Mouse (Mus musculus) left cerebral cortex, adult 2 months (tissue): ENCODE data around the gene Wfdc15b. TPM values are rescaled to one million over a fixed set of nuclear protein-coding genes. Genes with fewer than 3 reads are reported as not detected.

Experiments
- DNase-seq, 2 experiments: peaks; one replicate each; pipeline ENCODE4 v3.0.0; 2021 to 2022; ENCODE audit warnings: low spot score in 2 of 2, mixed read lengths in 1 of 2; ENCODE audit errors: extremely low spot score in 1 of 2
- H3K27ac ChIP-seq: fragments of 200-600 bp; 2 replicates; pipeline ENCODE4 v1.8.1; 2022
- H3K4me3 ChIP-seq: fragments of 200-600 bp; 2 replicates; pipeline ENCODE4 v1.8.1; 2022
- CTCF ChIP-seq: fragments of 200-600 bp; IDR thresholded peaks from 2 replicates; pipeline ENCODE4 v1.8.1; 2022; ENCODE audit warnings: antibody characterized with exemption, mild to moderate bottlenecking, moderate library complexity
- intact Hi-C: fragments of 180-260 bp; cut with DNase I; formaldehyde crosslinking; loops from one replicate; pipeline ENCODE4 v1.15.1; 2025
- total RNA-seq, 2 experiments: library from RNA; stranded (reverse); gene quantifications; 2 replicates each; pipeline ENCODE4 v1.2.3; 2021

Wfdc15b gene
- total RNA-seq, 2 experiments from 2014 or later, result not detected

- H3K4me3 ChIP-seq, result no peak overlapping the region
- no peak for TF ChIP-seq CTCF
- peak; percentile 52 to 76 for DNase-seq
- peak overlapping the region; percentile 66 for H3K27ac ChIP-seq
- intact Hi-C loops, result loop anchor here (2.0 kb wide), 2 partner anchors 38 to 138 kb away; no protein-coding TSS in a partner anchor
These were observed 46.6 kb downstream of the Wfdc15b start for GRCm38 (mm10) chr2:164174649-164175395.

- intact Hi-C loops, result no loop called here
- H3K27ac ChIP-seq, result peak overlapping the region; percentile 59
- no peak for DNase-seq
- TF ChIP-seq CTCF, result no peak
- no peak overlapping the region for H3K4me3 ChIP-seq
These were observed 48.1 kb downstream of the Wfdc15b start for GRCm38 (mm10) chr2:164173394-164173793.

DNA sequence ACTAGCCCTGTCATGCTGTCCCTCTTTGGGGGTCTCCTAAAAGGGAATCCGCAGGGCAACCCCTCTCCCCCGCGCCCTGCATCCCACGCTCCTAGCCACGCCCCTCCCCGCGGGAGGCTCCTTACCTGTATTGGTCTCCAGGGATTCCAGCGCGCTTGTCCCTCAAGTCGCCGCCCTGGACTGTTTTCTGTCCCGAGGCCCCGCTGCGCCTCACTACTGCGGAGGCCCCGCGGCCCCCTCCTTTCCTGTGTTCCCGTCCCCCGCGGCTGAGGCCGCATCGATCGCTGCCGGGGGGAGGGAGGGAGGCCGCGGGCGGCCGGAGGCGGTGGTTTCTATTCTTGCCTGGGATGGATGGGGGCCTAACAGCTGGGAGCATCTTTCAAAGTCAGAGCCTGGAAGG, 50.6 kb downstream of the Wfdc15b start, which contains the start of gene Kcns1:
TSS of gene Kcns1 (minus strand) at position 212 of the 400 bp plus-strand sequence.
- no peak for TF ChIP-seq CTCF
- intact Hi-C loops, result loop anchor here (2.0 kb wide), 1 partner anchor 34 kb away; no protein-coding TSS in a partner anchor
- peak in 1 of 2 experiments; percentile 55 for DNase-seq
- Histone ChIP-seq H3K27ac (peak within 1 kb of the TSS; percentile 80), H3K4me3 (peak within 1 kb of the TSS; percentile 36)

GRCm38 (mm10) chr2:164170326-164170725, 51.1 kb downstream of the Wfdc15b start:
- TF ChIP-seq CTCF, result no peak
- intact Hi-C loops, result loop anchor here (2.0 kb wide), 1 partner anchor 34 kb away; no protein-coding TSS in a partner anchor
- peak overlapping the region; percentile 36 for H3K4me3 ChIP-seq
- DNase-seq, result peak in 1 of 2 experiments; percentile 25
- H3K27ac ChIP-seq, result peak overlapping the region; percentile 80

- peak; percentile 33 for TF ChIP-seq CTCF
These were observed 52.9 kb downstream of the Wfdc15b start for GRCm38 (mm10) chr2:164168571-164168946.

GRCm38 (mm10) chr2:164167752-164168570, 53.5 kb downstream of the Wfdc15b start:
- peak in 1 of 2 experiments; percentile 29 for DNase-seq
- H3K27ac ChIP-seq, result no peak overlapping the region
- H3K4me3 ChIP-seq, result peak overlapping the region; percentile 39

More at GRCm38 (mm10) chr2:164168571-164168946, 52.9 kb downstream of the Wfdc15b start:
- peak overlapping the region; percentile 39 for H3K4me3 ChIP-seq
- intact Hi-C loops, result no loop called here
- DNase-seq, result peak; percentile 43 to 56
- no peak overlapping the region for H3K27ac ChIP-seq

DNA sequence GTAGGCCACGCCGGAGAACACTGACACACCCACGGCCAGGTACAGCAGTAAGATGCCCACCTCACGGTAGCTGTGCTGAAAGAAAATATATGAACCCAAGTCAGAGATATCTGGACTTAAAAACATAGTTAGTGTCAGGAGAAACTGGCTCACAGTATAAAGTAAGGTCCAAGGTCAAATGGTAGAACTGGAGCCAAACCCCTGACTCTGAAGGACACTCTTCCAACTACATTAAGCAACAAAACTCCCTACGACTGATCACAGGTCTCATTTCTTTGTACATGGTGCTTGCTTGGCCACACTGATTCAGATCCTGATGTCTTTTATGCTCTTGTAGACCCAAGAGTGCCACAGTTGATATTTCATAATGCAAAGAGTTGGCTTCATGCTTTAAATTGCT, 56.5 kb downstream of the Wfdc15b start:
- Histone ChIP-seq H3K4me3 (no peak overlapping the region), H3K27ac (no peak overlapping the region)
- TF ChIP-seq CTCF, result no peak
- DNase-seq, result no peak
- intact Hi-C loops, result no loop called here

More at GRCm38 (mm10) chr2:164167752-164168570, 53.5 kb downstream of the Wfdc15b start:
- intact Hi-C loops, result no loop called here
- no peak for TF ChIP-seq CTCF

Other genes starting within 250 kb of the Wfdc15b start
- 100 to 1,000 TPM; 440 to 460 TPM for gene Ywhab, start 226.7 kb downstream of the Wfdc15b start, total RNA-seq
- 1 to 10 TPM in 1 of 2 experiments, under 1 TPM in 1; 0.84 to 1.1 TPM for gene Pabpc1l, start 196.2 kb downstream of the Wfdc15b start, total RNA-seq
- gene Stk4, start 151.3 kb downstream of the Wfdc15b start, total RNA-seq, result 10 to 100 TPM; 32.4 to 41.9 TPM
- gene Tomm34, start 150.5 kb downstream of the Wfdc15b start, total RNA-seq, result 10 to 100 TPM; 79.2 to 83.9 TPM
- gene Kcns1, start 50.5 kb downstream of the Wfdc15b start, total RNA-seq, result 10 to 100 TPM; 20.3 to 20.7 TPM
- gene Wfdc5, start 38.9 kb downstream of the Wfdc15b start, total RNA-seq, result not detected
- not detected for gene Wfdc12, start 31.1 kb downstream of the Wfdc15b start, total RNA-seq
- gene Wfdc15a, start 21.5 kb downstream of the Wfdc15b start, total RNA-seq, result not detected
- not detected for gene Svs2, start 16.8 kb upstream of the Wfdc15b start, total RNA-seq
- not detected for gene Svs3b, start 35.0 kb upstream of the Wfdc15b start, total RNA-seq
- gene Svs4, start 56.8 kb upstream of the Wfdc15b start, total RNA-seq, result not detected
- not detected for gene Svs3a, start 67.6 kb upstream of the Wfdc15b start, total RNA-seq
- not detected for gene Svs6, start 95.1 kb upstream of the Wfdc15b start, total RNA-seq
- gene Svs5, start 111.1 kb upstream of the Wfdc15b start, total RNA-seq, result not detected
- not detected for gene Slpi, start 167.4 kb upstream of the Wfdc15b start, total RNA-seq
- gene Rbpjl, start 181.5 kb upstream of the Wfdc15b start, total RNA-seq, result under 1 TPM; 0.20 to 0.23 TPM
- gene Matn4, start 183.5 kb upstream of the Wfdc15b start, total RNA-seq, result 10 to 100 TPM; 10.4 to 11.0 TPM
- 10 to 100 TPM; 78.7 to 93.2 TPM for gene Sdc4, start 222.2 kb upstream of the Wfdc15b start, total RNA-seq
- gene Sys1, start 235.3 kb upstream of the Wfdc15b start, total RNA-seq, result 10 to 100 TPM; 40.8 to 41.3 TPM
- 10 to 100 TPM; 10.2 to 14.1 TPM for gene Gm20458, start 239.3 kb upstream of the Wfdc15b start, total RNA-seq